Mouse (Mus musculus) C2C12 (cell line): ENCODE results near the gene Iqsec1. TPM values are rescaled to one million over a fixed set of nuclear protein-coding genes. Genes with fewer than 3 reads are reported as not detected.

ENCODE experiments used
- H3K27me3 ChIP-seq: one replicate; pipeline ENCODE4 v1.6.1; 2011; ENCODE audit not compliant: control insufficient read depth, insufficient read depth, insufficient read length
- H3K36me3 ChIP-seq: one replicate; pipeline ENCODE4 v1.6.1; 2011; ENCODE audit not compliant: control insufficient read depth, insufficient read depth
- H3K4me3 ChIP-seq: one replicate; pipeline ENCODE4 v1.5.1; 2011; ENCODE audit warnings: mild to moderate bottlenecking, control low read depth; ENCODE audit not compliant: poor library complexity, insufficient read depth, severe bottlenecking
- H3K79me2 ChIP-seq: one replicate; pipeline ENCODE4 v1.6.1; 2011; ENCODE audit not compliant: control insufficient read depth, insufficient read depth
- H3K79me3 ChIP-seq: one replicate; pipeline ENCODE4 v1.6.1; 2011; ENCODE audit warnings: low read depth, control low read depth
- H3ac ChIP-seq: one replicate; pipeline ENCODE3; 2011; ENCODE audit warnings: low read depth; ENCODE audit not compliant: control insufficient read depth, insufficient read length
- CEBPB ChIP-seq: IDR thresholded peaks from one replicate; pipeline ENCODE4 v1.6.1; 2011; ENCODE audit warnings: low read depth, mild to moderate bottlenecking, control low read depth, moderate library complexity
- CTCF ChIP-seq: IDR thresholded peaks from one replicate; pipeline ENCODE4 v1.5.1; 2011; ENCODE audit not compliant: control insufficient read depth, insufficient read depth, insufficient read length
- FOSL1 ChIP-seq: IDR thresholded peaks from one replicate; pipeline ENCODE4 v1.8.0; 2011; ENCODE audit warnings: mild to moderate bottlenecking, low read length; ENCODE audit not compliant: poor library complexity, insufficient read depth, severe bottlenecking
- MAX ChIP-seq: IDR thresholded peaks from one replicate; pipeline ENCODE4 v1.6.1; 2011; ENCODE audit warnings: mild to moderate bottlenecking, control low read depth
- MYOD1 ChIP-seq: IDR thresholded peaks from one replicate; pipeline ENCODE4 v1.6.1; 2011; ENCODE audit warnings: low read depth; ENCODE audit not compliant: control insufficient read depth, insufficient read length
- MYOG ChIP-seq: IDR thresholded peaks from one replicate; pipeline ENCODE4 v1.6.1; 2011; ENCODE audit not compliant: control insufficient read depth, insufficient read length; ENCODE audit errors: extremely low read depth
- USF1 ChIP-seq: IDR thresholded peaks from one replicate; pipeline ENCODE4 v1.6.1; 2011; ENCODE audit warnings: low read depth, mild to moderate bottlenecking, control low read depth, moderate library complexity
- polyA plus RNA-seq: library from polyadenylated mRNA; unstranded; fragments of >200 nt; fragmentation: generic; extraction: Trizol; gene quantifications from one replicate; pipeline ENCODE4 v1.2.1, GENCODE M21; 2012; ENCODE audit warnings: missing spikeins

The Iqsec1 gene
- polyA plus RNA-seq, 1 experiment: 20.6 TPM

DNA sequence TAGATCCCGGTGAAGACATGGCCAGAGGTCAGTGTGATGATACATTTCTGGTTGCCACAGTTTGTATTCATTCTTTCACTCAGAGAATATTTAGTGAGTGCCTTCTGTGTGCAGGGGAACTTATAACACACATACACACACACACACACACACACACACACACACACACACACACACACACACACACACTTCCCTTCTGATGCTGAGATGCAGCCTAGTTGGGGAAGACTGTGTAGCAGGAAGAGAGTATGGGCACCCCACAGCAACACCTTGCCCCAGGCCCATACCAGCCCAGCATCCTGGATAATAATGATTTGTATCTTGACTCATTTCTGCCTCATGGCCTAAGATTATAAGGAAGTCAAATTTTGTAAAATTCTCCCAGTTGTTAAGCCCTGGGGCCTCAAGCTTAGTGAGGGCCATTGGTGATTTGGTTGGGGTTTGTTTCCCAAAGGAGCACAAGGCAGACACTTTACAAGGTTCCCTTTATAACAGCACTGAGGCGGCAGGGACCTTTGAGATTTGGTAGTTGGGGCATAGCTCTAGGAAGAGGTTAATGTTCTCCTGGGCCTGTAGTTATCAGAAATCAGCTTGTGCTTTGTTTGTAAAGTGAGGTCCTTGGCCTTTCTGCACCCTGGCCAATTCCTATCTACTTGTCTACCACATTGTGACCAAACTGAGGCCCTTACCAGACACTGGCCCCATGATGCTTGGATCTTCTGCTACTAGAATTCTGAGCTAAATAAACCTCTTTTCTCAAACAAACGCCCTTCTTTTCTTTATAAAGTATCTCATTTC is 242.9 kb downstream of the Iqsec1 start:
- H3K79me3 ChIP-seq: peaks cover 15% of the 10 kb centered on the region
- peaks cover 71% of the 10 kb centered on the region for H3K79me2 ChIP-seq
- no peak overlapping the region for H3ac ChIP-seq
- no peaks in the 10 kb centered on the region for H3K27me3 ChIP-seq
- peaks cover 21% of the 10 kb centered on the region for H3K36me3 ChIP-seq
- TF ChIP-seq MYOD1: no peak
- TF ChIP-seq CTCF: no peak
- no peak for TF ChIP-seq CEBPB
- TF ChIP-seq MAX: no peak
- TF ChIP-seq USF1: no peak
- TF ChIP-seq MYOG: no peak
- no peak for TF ChIP-seq FOSL1
- no peak overlapping the region for H3K4me3 ChIP-seq

DNA sequence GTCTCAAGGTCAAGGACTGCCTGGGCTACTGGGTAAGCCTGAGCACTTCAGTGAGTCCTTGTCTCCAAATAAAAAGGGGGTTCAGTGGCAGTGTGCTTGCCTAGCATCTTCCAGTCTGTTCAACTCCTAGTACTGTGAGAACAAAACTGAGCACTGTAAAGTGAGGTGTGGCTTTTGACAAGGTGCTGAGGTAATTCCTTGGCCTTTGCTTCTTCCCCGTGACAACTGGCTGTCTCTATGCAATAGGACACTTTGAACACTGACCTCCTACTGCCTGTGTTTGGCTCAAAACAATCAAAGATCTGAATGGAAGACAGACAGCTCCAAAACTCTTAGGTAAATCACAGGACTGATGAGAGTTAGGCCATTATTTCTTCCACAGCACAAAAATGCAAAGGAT is 246.0 kb downstream of the Iqsec1 start:
- H3K79me2 ChIP-seq: peaks cover 70% of the 10 kb centered on the region
- H3K27me3 ChIP-seq: no peaks in the 10 kb centered on the region
- no peak overlapping the region for H3K4me3 ChIP-seq
- TF ChIP-seq FOSL1 (no peak), MAX (no peak), CEBPB (no peak), USF1 (no peak), MYOD1 (no peak), MYOG (no peak), CTCF (no peak)
- peaks cover 5% of the 10 kb centered on the region for H3K36me3 ChIP-seq
- peaks cover 8% of the 10 kb centered on the region for H3K79me3 ChIP-seq
- no peak overlapping the region for H3ac ChIP-seq

GRCm38 (mm10) chr6:90741717-90742116 is 246.8 kb downstream of the Iqsec1 start:
- Histone ChIP-seq H3K4me3 (no peak overlapping the region), H3K79me2 (peaks cover 70% of the 10 kb centered on the region)

DNA sequence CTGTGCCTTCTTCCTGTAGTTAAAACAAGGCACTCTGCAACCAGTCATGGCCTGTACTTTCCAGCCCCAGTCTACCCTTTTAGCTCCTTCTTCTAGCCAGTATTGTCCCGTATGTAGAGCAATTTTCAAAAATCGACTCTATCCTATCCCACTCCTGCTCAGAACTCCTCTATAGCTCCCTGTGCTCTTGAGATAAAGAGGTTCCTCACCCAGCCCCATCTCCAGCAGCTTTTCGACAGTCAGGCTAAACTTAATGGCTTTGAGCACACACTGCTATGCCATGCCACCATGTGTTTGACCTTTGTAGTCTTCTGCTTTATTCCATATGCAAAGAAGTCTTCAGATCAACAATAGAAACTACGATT is 247.4 kb downstream of the Iqsec1 start:
- TF ChIP-seq MYOG (no peak), MYOD1 (no peak), MAX (no peak), CTCF (no peak), USF1 (no peak), FOSL1 (no peak), CEBPB (no peak)
- H3K27me3 ChIP-seq: no peaks in the 10 kb centered on the region
- H3K36me3 ChIP-seq: peaks cover 3% of the 10 kb centered on the region

More at GRCm38 (mm10) chr6:90741717-90742116, 246.8 kb downstream of the Iqsec1 start:
- TF ChIP-seq FOSL1 (no peak), MYOG (no peak), CTCF (no peak)
- H3K36me3 ChIP-seq: peaks cover 5% of the 10 kb centered on the region
- peaks cover 8% of the 10 kb centered on the region for H3K79me3 ChIP-seq
- H3K27me3 ChIP-seq: no peaks in the 10 kb centered on the region
- H3ac ChIP-seq: no peak overlapping the region

GRCm38 (mm10) chr6:90740348-90741055 is 248.0 kb downstream of the Iqsec1 start:
- peaks cover 8% of the 10 kb centered on the region for H3K79me3 ChIP-seq
- no peaks in the 10 kb centered on the region for H3K27me3 ChIP-seq
- H3ac ChIP-seq: no peak overlapping the region
- peaks cover 64% of the 10 kb centered on the region for H3K79me2 ChIP-seq
- peak; percentile 78 for TF ChIP-seq CEBPB
- no peak for TF ChIP-seq MYOG
- no peaks in the 10 kb centered on the region for H3K36me3 ChIP-seq
- H3K4me3 ChIP-seq: no peak overlapping the region

More for the DNA sequence above, 247.4 kb downstream of the Iqsec1 start:
- no peak overlapping the region for H3ac ChIP-seq
- H3K79me2 ChIP-seq: peaks cover 64% of the 10 kb centered on the region
- H3K4me3 ChIP-seq: no peak overlapping the region
- peaks cover 8% of the 10 kb centered on the region for H3K79me3 ChIP-seq
